Mouse (Mus musculus) NIH3T3 (cell line): ENCODE data around the gene Creb3l1.

Experiments
- DNase-seq: peaks from one replicate; pipeline ENCODE4 v3.0.0-alpha.2; 2012; ENCODE audit warnings: low read depth

Creb3l1 gene

DNA sequence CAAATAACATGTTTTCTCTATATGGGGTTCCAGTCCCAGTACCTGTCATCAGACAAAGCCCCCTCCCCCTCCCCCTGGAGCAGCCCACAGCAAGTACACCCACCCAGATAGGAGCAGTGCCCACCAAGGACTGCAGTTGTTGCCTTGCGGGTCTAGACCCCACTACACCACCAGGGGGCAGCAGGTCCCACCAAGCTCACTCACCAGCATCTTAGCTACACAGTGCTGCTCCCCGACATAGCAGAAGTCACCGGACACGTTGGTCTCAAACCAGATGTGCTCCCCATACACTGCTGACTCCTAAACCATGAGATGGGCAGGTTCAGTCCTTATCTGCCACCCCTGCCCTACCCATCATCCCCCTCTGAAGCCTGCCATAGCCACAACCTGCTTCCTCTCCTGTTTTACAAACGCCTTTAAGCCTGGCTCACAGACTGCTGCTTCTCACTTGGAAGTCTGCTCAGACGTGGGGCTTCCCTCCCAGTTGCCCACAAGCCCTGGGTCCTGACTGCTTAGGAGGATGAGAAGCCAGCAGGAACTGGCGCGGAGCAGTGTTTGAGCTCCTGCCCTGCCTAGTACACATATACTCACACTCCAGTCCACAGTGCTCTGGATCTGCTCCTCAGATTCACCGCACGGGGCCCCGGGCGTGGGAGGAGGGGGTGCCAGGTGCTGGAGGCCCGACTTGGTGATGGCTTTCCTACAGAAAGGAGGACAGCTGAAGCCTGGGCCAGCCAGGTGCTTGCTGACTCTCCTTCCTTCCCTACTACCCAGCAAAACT is 79.9 kb downstream of the Creb3l1 start:
- peak; percentile 82 for DNase-seq

GRCm38 (mm10) chr2:91942356-91942755 is 81.9 kb downstream of the Creb3l1 start:
- DNase-seq = peak; percentile 19

- no peak for DNase-seq
Observed at GRCm38 (mm10) chr2:91939303-91939935, 84.9 kb downstream of the Creb3l1 start.

GRCm38 (mm10) chr2:91936154-91936553 is 88.1 kb downstream of the Creb3l1 start:
- DNase-seq = no peak

DNA sequence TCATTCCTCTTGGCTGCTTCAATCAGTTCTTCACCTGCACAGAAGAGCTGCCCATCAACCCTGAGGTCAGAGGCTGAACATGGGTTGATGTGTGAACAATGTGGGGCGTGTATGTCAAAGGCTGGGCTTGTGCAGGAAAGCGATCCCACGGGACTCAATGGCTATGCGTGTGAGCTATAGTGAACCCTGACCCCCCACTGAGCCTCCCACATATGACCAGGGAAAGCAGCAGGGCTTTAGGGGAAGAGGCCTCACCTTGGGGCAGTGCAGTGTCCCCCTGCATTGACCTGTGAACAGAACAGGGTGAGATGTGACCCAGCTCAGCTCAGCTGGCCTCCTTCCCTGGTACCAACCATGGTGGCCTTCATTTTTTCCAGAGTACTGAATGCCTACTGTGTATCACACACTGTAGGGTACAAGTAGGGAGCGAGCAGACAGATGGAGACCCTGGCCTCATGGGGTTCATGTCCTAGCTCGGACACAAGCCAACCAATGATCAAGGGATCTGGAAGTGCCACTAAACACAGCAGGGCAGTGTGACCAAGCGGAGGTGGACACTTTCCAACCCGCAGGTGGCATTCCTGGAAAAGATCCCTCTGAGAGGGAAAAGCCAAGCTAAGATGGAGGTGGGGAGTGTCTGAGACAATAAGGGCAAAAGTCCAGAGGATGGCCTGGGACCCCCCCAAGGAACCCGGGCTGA is 89.3 kb downstream of the Creb3l1 start:
- no peak for DNase-seq

GRCm38 (mm10) chr2:91934016-91934415 is 90.3 kb downstream of the Creb3l1 start:
- DNase-seq = no peak

- DNase-seq = no peak
Observed at GRCm38 (mm10) chr2:91933471-91933870, 90.8 kb downstream of the Creb3l1 start.

- DNase-seq = no peak
Observed at GRCm38 (mm10) chr2:91932737-91933350, 91.5 kb downstream of the Creb3l1 start.
